Mouse (Mus musculus) limb, embryonic 12.5 days (tissue): ENCODE data around the gene Ltk. TPM values are rescaled to one million over a fixed set of nuclear protein-coding genes. Genes with fewer than 3 reads are reported as not detected.

Experiments
- ATAC-seq: fragments of 200-750 bp; cut with Nextera tagmentation; 2 replicates; pipeline ENCODE4 v1.8.0; 2017; ENCODE audit warnings: low read depth, moderate TSS enrichment; ENCODE audit not compliant: insufficient number of reproducible peaks, insufficient read depth, low FRiP score, low TSS enrichment
- H3K27ac ChIP-seq: fragments of 300-500 bp; sonication (generic); 2 replicates; pipeline ENCODE4 v1.5.1; 2016; ENCODE audit warnings: mild to moderate bottlenecking, moderate library complexity
- H3K27me3 ChIP-seq: fragments of 300-500 bp; sonication (generic); 2 replicates; pipeline ENCODE4 v1.6.1; 2016; ENCODE audit warnings: mild to moderate bottlenecking, moderate library complexity
- H3K36me3 ChIP-seq: fragments of 300-500 bp; sonication (generic); 2 replicates; pipeline ENCODE4 v1.6.1; 2016; ENCODE audit warnings: mild to moderate bottlenecking, moderate library complexity
- H3K4me1 ChIP-seq: fragments of 300-500 bp; sonication (generic); replicated peaks from 2 replicates; pipeline ENCODE4 v1.6.1; 2016
- H3K4me2 ChIP-seq: fragments of 300-500 bp; sonication (generic); 2 replicates; pipeline ENCODE4 v1.6.1; 2016; ENCODE audit warnings: mild to moderate bottlenecking, moderate library complexity
- H3K4me3 ChIP-seq: fragments of 300-500 bp; sonication (generic); replicated peaks from 2 replicates; pipeline ENCODE4 v1.5.1; 2016; ENCODE audit warnings: mild to moderate bottlenecking
- H3K9ac ChIP-seq: fragments of 300-500 bp; sonication (generic); replicated peaks from 2 replicates; pipeline ENCODE4 v1.6.1; 2016; ENCODE audit warnings: mild to moderate bottlenecking, moderate library complexity
- H3K9me3 ChIP-seq: fragments of 300-500 bp; sonication (generic); 2 replicates; pipeline ENCODE4 v1.6.1; 2016; ENCODE audit warnings: mild to moderate bottlenecking, moderate library complexity
- WGBS: fragments of 180-500 bp; shearing (Covaris S2); methylation state at CpG from one replicate; pipeline ENCODE4 v1.1.7; 2016; 5-methylcytosine and 5-hydroxymethylcytosine counted together
- polyA plus RNA-seq: library from polyadenylated mRNA; unstranded; fragments of >200 nt; fragmentation: Nextera tagmentation; extraction: Ambion mirVana; gene quantifications from 2 replicates; pipeline ENCODE4 v1.2.1, GENCODE M21; 2016

The Ltk gene
- polyA plus RNA-seq, 1 experiment from 2014 or later = not detected

DNA sequence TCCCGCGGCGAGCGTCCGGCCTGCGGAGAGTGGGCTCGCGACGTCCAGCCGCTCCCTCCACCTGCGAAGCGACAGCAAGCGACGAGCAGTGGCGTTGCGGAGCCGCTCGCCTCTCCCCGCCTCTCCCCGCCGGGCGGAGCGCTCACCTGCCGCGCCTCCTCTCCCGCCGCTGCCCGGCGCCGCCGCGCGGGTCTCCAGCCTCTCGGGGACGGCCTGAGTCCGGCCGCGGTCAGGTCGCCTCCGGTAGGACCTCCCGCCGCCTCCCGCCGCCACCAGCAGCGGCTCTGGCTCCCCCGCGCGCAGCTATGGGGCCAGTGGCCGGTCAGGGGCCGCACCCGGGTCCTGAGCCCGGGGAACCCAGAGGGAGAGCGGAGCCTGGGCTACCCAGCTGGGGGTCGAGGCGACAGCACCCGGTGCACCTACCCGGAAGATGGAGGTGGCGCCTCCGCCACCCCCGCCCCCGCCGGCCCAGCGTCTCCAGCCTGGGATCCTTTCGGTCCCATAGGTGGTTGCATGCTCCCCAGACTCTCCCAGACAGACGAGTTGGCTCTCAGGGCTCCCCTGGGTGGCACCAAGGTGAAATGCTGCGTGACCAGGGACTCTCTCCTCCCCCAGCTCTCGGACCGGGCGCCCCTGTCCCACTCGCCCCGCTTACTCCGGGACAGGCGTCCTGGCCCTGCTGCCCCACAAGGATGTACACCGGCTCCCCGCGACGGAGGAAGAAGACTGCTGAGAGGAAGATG is 2.0 kb downstream of the Ltk start:
- Histone ChIP-seq H3K4me3 (peak overlapping the region; percentile 62), H3K27me3 (peaks cover 91% of the 10 kb centered on the region)

DNA sequence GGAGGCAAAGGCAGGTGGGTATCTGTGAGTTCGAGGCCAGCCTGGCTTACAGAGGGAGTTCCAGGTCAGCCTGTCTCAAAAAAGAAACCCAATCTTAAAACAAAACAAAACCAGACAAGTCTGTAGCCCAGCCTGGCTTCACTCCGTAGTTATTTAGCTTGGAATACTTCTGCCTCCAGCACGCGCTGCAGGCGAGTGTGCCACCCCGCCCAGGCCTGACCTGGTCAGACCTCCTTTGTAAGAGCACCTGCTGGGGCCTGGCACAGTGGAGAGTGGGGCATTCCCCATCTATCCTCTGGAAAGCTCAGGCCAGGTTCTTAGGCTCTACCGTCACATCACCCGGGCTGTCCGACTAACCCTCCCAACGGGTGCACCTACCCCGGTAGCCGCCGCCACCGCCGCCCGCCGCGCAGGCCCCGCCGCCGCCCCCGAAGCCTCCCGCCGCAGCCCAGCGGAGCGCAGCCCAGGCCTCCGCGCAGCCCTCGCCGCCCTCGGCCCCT is 2.6 kb downstream of the Ltk start:
- Histone ChIP-seq H3K27ac (no peak overlapping the region), H3K4me1 (peaks cover 14% of the 10 kb centered on the region), H3K9me3 (no peaks in the 10 kb centered on the region), H3K4me2 (peak overlapping the region; percentile 99), H3K36me3 (no peaks in the 10 kb centered on the region), H3K4me3 (peak overlapping the region; percentile 62), H3K27me3 (peaks cover 97% of the 10 kb centered on the region), H3K9ac (peak overlapping the region; percentile 62)
- no peak for ATAC-seq
- WGBS = 4% methylated on average over 31 of the region's 31 CpGs

More for the DNA sequence above, 2.0 kb downstream of the Ltk start:
- Histone ChIP-seq H3K4me1 (peaks cover 14% of the 10 kb centered on the region), H3K9me3 (no peaks in the 10 kb centered on the region), H3K27ac (no peak overlapping the region), H3K4me2 (peak overlapping the region; percentile 99), H3K36me3 (peaks cover under 1% of the 10 kb centered on the region; the same call in 1 of the 2 replicates), H3K9ac (peak overlapping the region; percentile 62)
- WGBS = under 1% methylated on average over 71 of the region's 77 CpGs
- ATAC-seq = peak; percentile 38; the same call in 1 of the 2 replicates

- H3K4me3 ChIP-seq = no peak overlapping the region
- H3K4me2 ChIP-seq = no peak overlapping the region
- no peaks in the 10 kb centered on the region for H3K36me3 ChIP-seq
- H3K9ac ChIP-seq = no peak overlapping the region
- no peak overlapping the region for H3K27ac ChIP-seq
- 70% methylated on average over 13 of the region's 13 CpGs for WGBS
- ATAC-seq = no peak
- peaks cover 95% of the 10 kb centered on the region for H3K27me3 ChIP-seq
- peaks cover 8% of the 10 kb centered on the region for H3K4me1 ChIP-seq
- H3K9me3 ChIP-seq = no peaks in the 10 kb centered on the region
Observed at GRCm38 (mm10) chr2:119749260-119749659, 11.0 kb downstream of the Ltk start.

GRCm38 (mm10) chr2:119747554-119747953 is 12.7 kb downstream of the Ltk start:
- H3K36me3 ChIP-seq = no peaks in the 10 kb centered on the region
- H3K27me3 ChIP-seq = peaks cover 95% of the 10 kb centered on the region
- no peak overlapping the region for H3K4me3 ChIP-seq
- H3K4me2 ChIP-seq = no peak overlapping the region
- H3K4me1 ChIP-seq = peaks cover 25% of the 10 kb centered on the region
- WGBS = 77% methylated on average over 7 of the region's 7 CpGs
- ATAC-seq = no peak
- H3K9ac ChIP-seq = no peak overlapping the region
- no peaks in the 10 kb centered on the region for H3K9me3 ChIP-seq
- H3K27ac ChIP-seq = no peak overlapping the region

GRCm38 (mm10) chr2:119745281-119745680 is 14.9 kb downstream of the Ltk start:
- no peak overlapping the region for H3K4me2 ChIP-seq
- no peak overlapping the region for H3K27ac ChIP-seq
- no peak overlapping the region for H3K9ac ChIP-seq
- no peak overlapping the region; the same call in 1 of the 2 replicates for H3K4me3 ChIP-seq
- no peaks in the 10 kb centered on the region for H3K36me3 ChIP-seq
- peaks cover 82% of the 10 kb centered on the region for H3K27me3 ChIP-seq
- H3K4me1 ChIP-seq = peaks cover 37% of the 10 kb centered on the region
- ATAC-seq = no peak
- H3K9me3 ChIP-seq = no peaks in the 10 kb centered on the region
- WGBS = 19% methylated on average over 1 of the region's 1 CpGs

DNA sequence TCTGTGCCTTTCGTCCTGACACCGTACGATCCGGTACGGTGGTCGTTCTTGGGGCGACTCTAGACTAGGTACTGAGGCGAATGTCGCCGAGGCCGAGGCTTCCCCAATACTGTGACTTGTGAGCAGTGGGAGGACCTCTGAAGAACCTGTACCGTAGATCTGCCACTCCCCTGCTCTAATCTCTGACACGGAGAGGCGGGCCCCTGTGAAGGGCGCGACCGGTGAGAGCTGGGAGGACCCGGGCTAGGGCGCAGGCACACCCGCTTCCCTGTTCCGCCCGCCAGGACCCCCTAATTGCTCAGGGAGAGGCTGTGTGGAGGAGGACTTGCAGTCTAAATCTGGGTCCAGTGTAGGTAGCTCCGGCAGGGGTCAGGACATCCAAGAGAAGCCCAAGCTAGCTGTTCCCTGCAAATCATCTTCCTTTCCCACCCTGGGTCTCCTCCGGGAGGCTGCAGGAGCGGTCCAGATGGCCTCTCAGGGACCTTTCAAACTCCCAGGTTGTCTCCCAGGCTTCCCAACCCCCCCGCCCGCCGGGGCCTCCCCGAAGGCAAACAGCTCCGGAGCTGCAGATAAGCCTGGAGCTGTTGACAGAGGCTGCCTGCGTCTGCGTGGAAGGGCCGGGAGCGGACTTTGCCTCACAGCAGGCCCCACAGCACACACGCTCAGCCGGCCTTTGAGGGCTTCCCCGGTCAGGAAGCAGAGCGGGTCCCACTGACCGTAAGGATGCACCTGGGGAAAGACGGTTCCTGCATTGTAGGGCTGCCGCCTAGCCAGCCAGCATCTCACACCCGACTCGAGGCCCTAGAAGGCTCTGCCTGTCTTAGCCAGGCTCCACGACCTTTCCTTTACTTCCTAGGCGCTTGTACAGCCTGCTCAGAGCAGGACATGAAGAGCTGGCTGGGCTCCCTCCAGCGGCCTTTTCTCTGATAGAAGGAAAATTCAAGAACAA is 15.8 kb downstream of the Ltk start:
- no peaks in the 10 kb centered on the region for H3K9me3 ChIP-seq
- peak overlapping the region; percentile 45 for H3K9ac ChIP-seq
- peak overlapping the region; percentile 71 for H3K4me3 ChIP-seq
- H3K4me1 ChIP-seq = peaks cover 37% of the 10 kb centered on the region
- 2% methylated on average over 46 of the region's 46 CpGs for WGBS
- H3K27ac ChIP-seq = no peak overlapping the region
- no peaks in the 10 kb centered on the region for H3K36me3 ChIP-seq
- ATAC-seq = no peak
- peak overlapping the region; percentile 99 for H3K4me2 ChIP-seq
- peaks cover 73% of the 10 kb centered on the region for H3K27me3 ChIP-seq

GRCm38 (mm10) chr2:119743808-119744162 is 16.4 kb downstream of the Ltk start:
- peaks cover 37% of the 10 kb centered on the region for H3K4me1 ChIP-seq
- no peak for ATAC-seq
- peak overlapping the region; percentile 45; the same call in 1 of the 2 replicates for H3K9ac ChIP-seq
- H3K4me2 ChIP-seq = peak overlapping the region; percentile 99
- H3K27ac ChIP-seq = no peak overlapping the region
- WGBS = 5% methylated on average over 22 of the region's 22 CpGs
- H3K27me3 ChIP-seq = peaks cover 71% of the 10 kb centered on the region
- H3K9me3 ChIP-seq = no peaks in the 10 kb centered on the region
- H3K4me3 ChIP-seq = peak overlapping the region; percentile 71
- H3K36me3 ChIP-seq = no peaks in the 10 kb centered on the region

GRCm38 (mm10) chr2:119743176-119743807 is 16.9 kb downstream of the Ltk start:
- Histone ChIP-seq H3K9me3 (no peaks in the 10 kb centered on the region), H3K27ac (no peak overlapping the region), H3K9ac (0 out of 2 replicates have a peak overlapping the region, but pooled peaks have one; percentile 23), H3K4me2 (peak overlapping the region; percentile 99), H3K36me3 (no peaks in the 10 kb centered on the region), H3K4me1 (peaks cover 37% of the 10 kb centered on the region), H3K4me3 (peak overlapping the region; percentile 71), H3K27me3 (peaks cover 72% of the 10 kb centered on the region)
- ATAC-seq = no peak
- 5% methylated on average over 28 of the region's 31 CpGs for WGBS

DNA sequence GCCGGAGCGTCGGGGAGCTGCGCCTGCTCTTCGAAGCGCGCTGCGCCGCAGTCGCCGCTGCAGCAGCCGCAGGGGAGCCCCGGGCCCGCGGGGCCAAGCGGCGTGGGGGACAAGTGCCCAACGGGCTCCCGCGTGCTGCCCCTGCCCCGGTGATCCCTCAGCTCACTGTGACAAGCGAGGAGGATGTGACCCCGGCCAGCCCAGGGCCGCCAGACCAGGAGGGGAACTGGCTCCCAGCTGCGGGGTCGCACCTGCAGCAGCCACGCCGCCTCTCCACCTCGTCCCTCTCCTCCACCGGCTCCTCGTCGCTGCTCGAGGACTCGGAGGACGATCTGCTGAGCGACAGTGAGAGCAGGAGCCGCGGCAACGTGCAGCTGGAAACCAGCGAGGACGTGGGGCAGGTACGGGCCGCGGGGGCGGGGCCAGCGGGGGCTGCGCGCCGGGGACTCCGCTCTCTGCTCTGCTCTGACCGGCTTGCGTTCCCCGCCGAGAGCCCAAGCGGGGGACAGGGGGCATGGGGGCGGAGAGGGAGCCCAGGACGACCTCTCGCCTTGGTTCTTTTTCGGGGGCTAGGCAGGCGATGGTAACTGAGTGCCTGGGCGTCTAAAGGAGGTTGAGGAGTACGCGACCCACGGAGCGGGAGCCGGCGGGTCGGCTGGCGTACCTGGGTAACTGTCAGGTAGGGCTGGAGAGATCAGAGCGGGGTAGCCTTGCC is 17.6 kb downstream of the Ltk start:
- Histone ChIP-seq H3K27me3 (peaks cover 71% of the 10 kb centered on the region), H3K9me3 (no peaks in the 10 kb centered on the region), H3K4me3 (peak overlapping the region; percentile 71), H3K4me2 (peak overlapping the region; percentile 99), H3K27ac (no peak overlapping the region), H3K36me3 (no peaks in the 10 kb centered on the region), H3K9ac (peak overlapping the region; percentile 65), H3K4me1 (peaks cover 37% of the 10 kb centered on the region)
- WGBS = under 1% methylated on average over 70 of the region's 70 CpGs
- ATAC-seq = peak; percentile 32; the same call in 1 of the 2 replicates

DNA sequence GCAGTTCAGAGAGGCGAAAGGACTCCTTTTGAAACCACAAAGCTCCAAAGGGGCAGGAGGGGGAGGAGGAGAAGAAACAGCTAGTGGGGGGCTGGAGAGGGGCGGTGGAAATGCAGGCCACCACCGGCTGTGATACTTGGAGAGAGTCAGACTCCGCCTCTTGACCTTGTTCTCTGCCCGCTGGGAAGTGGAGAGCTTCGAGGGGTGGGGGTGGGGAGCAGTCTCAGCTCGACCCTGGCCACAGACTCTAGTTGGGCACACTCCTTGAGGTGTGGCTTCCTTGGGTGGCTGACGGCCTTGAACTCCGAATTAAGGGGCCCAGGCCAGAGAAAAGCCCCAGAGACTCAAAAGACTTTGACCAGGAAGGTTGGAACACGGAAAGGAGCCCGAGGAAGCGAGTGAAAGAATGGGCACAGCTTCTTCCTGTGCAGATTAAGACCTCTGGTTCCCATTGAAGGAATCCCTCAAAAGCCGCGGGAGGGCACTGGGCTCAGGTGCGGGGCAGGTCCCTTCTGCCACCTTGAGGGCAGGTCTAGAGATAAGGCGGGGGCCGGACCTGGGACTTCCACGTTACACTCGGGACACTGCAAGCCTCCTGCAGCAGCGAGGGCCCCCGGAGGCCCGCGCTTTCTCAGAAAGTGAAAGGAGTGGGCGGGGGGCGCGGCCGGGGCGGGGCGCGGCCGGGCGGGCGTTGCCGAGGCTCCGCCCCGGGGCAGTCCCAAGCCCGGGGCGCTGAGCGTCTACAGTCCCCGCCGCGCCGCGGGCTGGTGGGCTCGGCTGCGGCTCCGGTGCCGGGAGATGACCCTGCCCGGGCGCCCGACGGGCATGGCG is 18.4 kb downstream of the Ltk start, which contains the start of gene Itpka:
TSS of gene Itpka (plus strand) at position 757 of the 831 bp plus-strand sequence.
- Histone ChIP-seq H3K36me3 (no peaks in the 10 kb centered on the region), H3K4me2 (peak within 1 kb of the TSS; percentile 99), H3K4me3 (peak within 1 kb of the TSS; percentile 71), H3K4me1 (peaks cover 37% of the 10 kb centered on the region), H3K9ac (peak within 1 kb of the TSS; percentile 67), H3K27me3 (peaks cover 71% of the 10 kb centered on the region), H3K27ac (peak within 1 kb of the TSS; percentile 78), H3K9me3 (no peaks in the 10 kb centered on the region)
- ATAC-seq = peak; percentile 73
- WGBS = under 1% methylated on average over 45 of the region's 53 CpGs
